Mouse (Mus musculus): ENCODE data around the gene Gm379.

Gm379 gene

DNA sequence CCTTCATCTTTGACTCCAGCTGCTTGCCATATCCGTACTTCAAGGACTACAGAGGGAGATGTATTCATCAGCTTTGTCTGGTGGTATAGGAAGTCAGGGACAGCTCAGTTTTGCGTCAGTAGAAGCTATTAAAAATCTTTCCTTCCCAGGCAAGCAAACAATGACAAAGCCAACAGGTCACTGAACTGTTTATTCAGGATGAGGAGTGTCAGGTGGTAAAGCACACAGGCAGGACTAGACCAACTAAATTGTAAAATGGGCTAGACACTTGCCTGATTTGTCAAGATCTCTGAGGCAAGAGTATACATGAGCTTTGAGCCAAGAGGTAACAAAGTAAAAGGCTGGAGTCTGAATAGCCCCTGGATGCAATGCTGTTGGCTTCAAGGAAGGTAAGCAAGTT lies at the start of gene Gm379:
Gene Gm379 (minus strand): TSS at position 7 of the 400 bp plus-strand sequence.
- no peak for DNase-seq (ENCODE audit: low spot score)

DNA sequence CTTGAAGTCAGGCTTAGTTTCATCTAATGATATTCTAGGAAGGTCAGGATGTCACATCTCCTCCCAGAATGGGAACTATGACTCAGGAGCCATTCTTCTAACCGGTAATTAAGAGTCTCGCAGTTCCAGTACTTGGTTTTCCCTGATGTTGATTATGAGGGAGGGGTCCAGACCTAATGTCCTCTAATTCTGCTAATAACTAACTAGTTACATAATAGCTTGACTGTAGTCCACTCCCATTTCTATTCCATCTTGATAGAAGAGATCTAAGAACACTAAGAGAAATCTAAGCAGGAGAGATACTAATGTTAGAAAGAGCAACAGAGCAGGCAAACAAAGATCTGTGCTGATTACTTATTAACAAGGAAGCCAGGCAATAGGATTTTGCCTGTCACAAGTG lies 39.6 kb upstream of the Gm379 start:
- no peak for DNase-seq (ENCODE audit: low spot score)

DNA sequence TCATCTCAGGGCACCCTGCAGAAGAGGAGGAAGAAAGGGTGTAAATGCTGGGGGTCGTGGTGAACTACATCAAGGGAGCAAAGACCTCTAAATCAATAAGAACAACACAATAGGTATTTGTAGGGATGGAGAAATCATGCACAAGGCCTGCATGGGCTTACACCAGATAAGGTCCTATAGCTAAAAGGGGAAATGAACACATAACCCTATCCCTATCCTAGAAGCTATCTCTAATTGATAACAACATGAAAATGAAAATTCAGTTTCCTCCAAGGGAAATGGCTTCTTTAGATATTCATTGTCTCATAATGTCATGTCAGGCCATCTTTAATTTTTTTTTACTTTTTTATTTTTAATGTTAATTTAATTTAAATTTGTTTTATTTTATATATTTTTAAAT lies 4.2 kb upstream of the Gm379 start:
- no peak for DNase-seq (ENCODE audit: low spot score)

DNA sequence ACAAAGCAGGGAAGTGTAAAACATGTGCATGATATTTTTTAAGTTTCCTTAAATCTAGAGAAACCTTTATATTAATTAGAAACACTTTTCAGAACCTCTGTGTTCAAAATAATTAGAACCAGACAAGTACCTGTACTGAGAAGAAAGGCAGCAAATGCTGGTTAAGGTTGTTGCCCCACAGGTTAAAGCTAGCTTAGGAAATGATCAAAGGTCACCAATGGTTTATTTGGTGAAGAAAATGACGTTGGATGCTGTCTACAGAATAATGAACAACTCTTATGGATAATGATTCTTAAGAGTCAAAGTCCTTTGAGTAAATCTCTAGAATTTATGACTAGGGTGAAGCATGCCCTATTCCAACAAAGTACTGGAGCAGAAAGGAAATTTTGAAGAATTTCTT lies 42.7 kb downstream of the Gm379 start:
- DNase-seq (ENCODE audit: low spot score): no peak

DNA sequence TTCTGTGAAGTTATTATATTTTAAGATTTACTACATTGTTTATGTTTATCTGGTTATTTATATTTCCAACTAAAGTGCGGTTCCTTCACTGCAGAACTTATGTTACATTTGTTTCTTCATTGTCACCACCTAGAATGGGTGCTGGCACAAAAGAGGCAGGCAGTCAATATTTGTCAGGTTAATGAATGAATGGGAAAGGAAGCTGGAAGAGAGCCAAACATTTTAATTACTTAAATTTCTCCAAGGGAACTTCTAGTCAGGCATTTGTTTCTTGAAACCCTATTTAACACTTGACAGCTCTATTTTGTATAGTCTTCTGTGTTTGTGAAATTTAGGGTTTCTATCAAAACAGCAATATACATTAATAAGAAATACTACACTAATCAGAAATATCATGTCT lies 43.8 kb downstream of the Gm379 start:
- DNase-seq (ENCODE audit: low spot score): no peak

Data from adipocyte (in vitro differentiated cells).